Mouse (Mus musculus): ENCODE results near the gene R3hcc1l. TPM values are rescaled to one million over a fixed set of nuclear protein-coding genes. Genes with fewer than 3 reads are reported as not detected.

Gene R3hcc1l
- 9.5 and 10.9 TPM in 2 replicates for polyA plus RNA-seq (2015; fragmentation: Nextera tagmentation; extraction: Ambion mirVana)

- WGBS, result under 1% methylated on average over 57 of the region's 59 CpGs
- H3K36me3 ChIP-seq, result no peaks in the 10 kb centered on the region
- H3K4me3 ChIP-seq, result peak within 1 kb of the TSS; percentile 85
- peak within 1 kb of the TSS; percentile 93 for H3K9ac ChIP-seq
- H3K4me2 ChIP-seq, result peak within 1 kb of the TSS; percentile 83
- H3K27ac ChIP-seq (replicated peaks), result peak within 1 kb of the TSS; percentile 84
- peaks cover 12% of the 10 kb centered on the region for H3K4me1 ChIP-seq
- H3K27me3 ChIP-seq (replicated peaks), result peaks cover 26% of the 10 kb centered on the region
- ATAC-seq (ENCODE audit: extremely low read depth, insufficient number of reproducible peaks, low FRiP score, low TSS enrichment), result peak; percentile 95
- no peaks in the 10 kb centered on the region for H3K9me3 ChIP-seq
These were observed at the start of gene R3hcc1l for GRCm38 (mm10) chr19:42518620-42519310. Gene R3hcc1l (plus strand): TSS chr19:42518759.

GRCm38 (mm10) chr19:42471571-42471970 is 47.0 kb upstream of the R3hcc1l start:
- 83% methylated on average over 4 of the region's 4 CpGs for WGBS
- Histone ChIP-seq H3K4me1 (no peaks in the 10 kb centered on the region), H3K9me3 (no peaks in the 10 kb centered on the region), H3K4me3 (no peak overlapping the region), H3K4me2 (no peak overlapping the region), H3K36me3 (no peaks in the 10 kb centered on the region), H3K27me3 (replicated peaks) (peaks cover 53% of the 10 kb centered on the region), H3K9ac (no peak overlapping the region), H3K27ac (replicated peaks) (no peak overlapping the region)
- no peak for ATAC-seq (ENCODE audit: extremely low read depth, insufficient number of reproducible peaks, low FRiP score, low TSS enrichment)

GRCm38 (mm10) chr19:42472831-42473230 is 45.7 kb upstream of the R3hcc1l start:
- Histone ChIP-seq H3K27me3 (replicated peaks) (peaks cover 64% of the 10 kb centered on the region), H3K9me3 (no peaks in the 10 kb centered on the region), H3K4me3 (no peak overlapping the region), H3K27ac (replicated peaks) (no peak overlapping the region), H3K9ac (no peak overlapping the region), H3K4me2 (no peak overlapping the region), H3K36me3 (no peaks in the 10 kb centered on the region), H3K4me1 (no peaks in the 10 kb centered on the region)
- WGBS, result 22% methylated on average over 11 of the region's 11 CpGs
- ATAC-seq (ENCODE audit: extremely low read depth, insufficient number of reproducible peaks, low FRiP score, low TSS enrichment), result no peak

GRCm38 (mm10) chr19:42477769-42478168 is 40.8 kb upstream of the R3hcc1l start:
- WGBS, result 44% methylated on average over 5 of the region's 5 CpGs
- H3K36me3 ChIP-seq, result no peaks in the 10 kb centered on the region
- no peaks in the 10 kb centered on the region for H3K4me1 ChIP-seq
- no peak for ATAC-seq (ENCODE audit: extremely low read depth, insufficient number of reproducible peaks, low FRiP score, low TSS enrichment)
- H3K9me3 ChIP-seq, result no peaks in the 10 kb centered on the region
- H3K4me2 ChIP-seq, result no peak overlapping the region
- no peak overlapping the region for H3K27ac ChIP-seq (replicated peaks)
- H3K9ac ChIP-seq, result no peak overlapping the region
- H3K4me3 ChIP-seq, result no peak overlapping the region
- H3K27me3 ChIP-seq (replicated peaks), result peaks cover 88% of the 10 kb centered on the region

- Histone ChIP-seq H3K36me3 (no peaks in the 10 kb centered on the region), H3K27ac (replicated peaks) (no peak overlapping the region), H3K27me3 (replicated peaks) (peaks cover 93% of the 10 kb centered on the region), H3K4me2 (no peak overlapping the region), H3K4me3 (no peak overlapping the region), H3K9me3 (no peaks in the 10 kb centered on the region), H3K4me1 (no peaks in the 10 kb centered on the region), H3K9ac (no peak overlapping the region)
- WGBS, result 49% methylated on average over 12 of the region's 12 CpGs
- no peak for ATAC-seq (ENCODE audit: extremely low read depth, insufficient number of reproducible peaks, low FRiP score, low TSS enrichment)
These were observed 40.3 kb upstream of the R3hcc1l start for GRCm38 (mm10) chr19:42478303-42478702.

- Histone ChIP-seq H3K4me3 (no peak overlapping the region), H3K4me2 (no peak overlapping the region), H3K9ac (no peak overlapping the region), H3K27ac (replicated peaks) (no peak overlapping the region), H3K36me3 (no peaks in the 10 kb centered on the region), H3K4me1 (peaks cover 7% of the 10 kb centered on the region; the same call in 1 of the 2 replicates), H3K27me3 (replicated peaks) (peaks cover 45% of the 10 kb centered on the region), H3K9me3 (no peaks in the 10 kb centered on the region)
- WGBS, result 42% methylated on average over 7 of the region's 7 CpGs
- no peak for ATAC-seq (ENCODE audit: extremely low read depth, insufficient number of reproducible peaks, low FRiP score, low TSS enrichment)
These were observed 33.1 kb upstream of the R3hcc1l start for GRCm38 (mm10) chr19:42485443-42485842.

- H3K4me2 ChIP-seq, result no peak overlapping the region
- H3K9me3 ChIP-seq, result no peaks in the 10 kb centered on the region
- no peaks in the 10 kb centered on the region for H3K36me3 ChIP-seq
- no peak overlapping the region for H3K4me3 ChIP-seq
- 62% methylated on average over 3 of the region's 3 CpGs for WGBS
- peaks cover 44% of the 10 kb centered on the region for H3K27me3 ChIP-seq (replicated peaks)
- no peak overlapping the region for H3K9ac ChIP-seq
- no peak for ATAC-seq (ENCODE audit: extremely low read depth, insufficient number of reproducible peaks, low FRiP score, low TSS enrichment)
- peaks cover 7% of the 10 kb centered on the region; the same call in 1 of the 2 replicates for H3K4me1 ChIP-seq
- H3K27ac ChIP-seq (replicated peaks), result no peak overlapping the region
These were observed 31.3 kb upstream of the R3hcc1l start for GRCm38 (mm10) chr19:42487261-42487660.

GRCm38 (mm10) chr19:42493257-42493917 is 25.2 kb upstream of the R3hcc1l start:
- peaks cover 46% of the 10 kb centered on the region for H3K27me3 ChIP-seq (replicated peaks)
- no peaks in the 10 kb centered on the region for H3K9me3 ChIP-seq
- WGBS, result 50% methylated on average over 5 of the region's 5 CpGs
- no peak overlapping the region for H3K27ac ChIP-seq (replicated peaks)
- ATAC-seq (ENCODE audit: extremely low read depth, insufficient number of reproducible peaks, low FRiP score, low TSS enrichment), result no peak
- no peaks in the 10 kb centered on the region for H3K36me3 ChIP-seq
- H3K4me2 ChIP-seq, result no peak overlapping the region
- H3K4me3 ChIP-seq, result no peak overlapping the region
- no peaks in the 10 kb centered on the region for H3K4me1 ChIP-seq
- no peak overlapping the region for H3K9ac ChIP-seq

- no peaks in the 10 kb centered on the region for H3K36me3 ChIP-seq
- no peak for ATAC-seq (ENCODE audit: extremely low read depth, insufficient number of reproducible peaks, low FRiP score, low TSS enrichment)
- H3K9ac ChIP-seq, result no peak overlapping the region
- 60% methylated on average over 3 of the region's 3 CpGs for WGBS
- peaks cover 60% of the 10 kb centered on the region for H3K27me3 ChIP-seq (replicated peaks)
- H3K27ac ChIP-seq (replicated peaks), result no peak overlapping the region
- no peaks in the 10 kb centered on the region for H3K4me1 ChIP-seq
- H3K4me2 ChIP-seq, result no peak overlapping the region
- no peaks in the 10 kb centered on the region for H3K9me3 ChIP-seq
- H3K4me3 ChIP-seq, result no peak overlapping the region
These were observed 14.4 kb upstream of the R3hcc1l start for GRCm38 (mm10) chr19:42504156-42504555.

GRCm38 (mm10) chr19:42509625-42510024 is 8.9 kb upstream of the R3hcc1l start:
- WGBS, result 76% methylated on average over 9 of the region's 9 CpGs
- Histone ChIP-seq H3K9me3 (no peaks in the 10 kb centered on the region), H3K27me3 (replicated peaks) (peaks cover 67% of the 10 kb centered on the region), H3K27ac (replicated peaks) (no peak overlapping the region), H3K36me3 (no peaks in the 10 kb centered on the region), H3K9ac (no peak overlapping the region), H3K4me2 (no peak overlapping the region; the same call in 1 of the 2 replicates), H3K4me3 (no peak overlapping the region), H3K4me1 (peaks cover 10% of the 10 kb centered on the region; the same call in 1 of the 2 replicates)
- no peak for ATAC-seq (ENCODE audit: extremely low read depth, insufficient number of reproducible peaks, low FRiP score, low TSS enrichment)

GRCm38 (mm10) chr19:42510276-42511171 is 8.0 kb upstream of the R3hcc1l start:
- H3K9me3 ChIP-seq, result no peaks in the 10 kb centered on the region
- ATAC-seq (ENCODE audit: extremely low read depth, insufficient number of reproducible peaks, low FRiP score, low TSS enrichment), result no peak
- H3K36me3 ChIP-seq, result no peaks in the 10 kb centered on the region
- peak overlapping the region; percentile 50 for H3K4me2 ChIP-seq
- no peak overlapping the region for H3K27ac ChIP-seq (replicated peaks)
- H3K27me3 ChIP-seq (replicated peaks), result peaks cover 71% of the 10 kb centered on the region
- H3K4me3 ChIP-seq, result peak overlapping the region; percentile 12; the same call in 1 of the 2 replicates
- WGBS, result 23% methylated on average over 16 of the region's 16 CpGs
- H3K4me1 ChIP-seq, result peaks cover 10% of the 10 kb centered on the region; the same call in 1 of the 2 replicates
- H3K9ac ChIP-seq, result no peak overlapping the region
